Mouse (Mus musculus): ENCODE measurements at regions not wholly inside any gene's neighbourhood (a gene's known extent, or its start where the extent isn't known, plus 50 kb on each side); places are given as distances from the start of the nearest gene placed in this dataset.
"Not testable (repeated sequence)": the region's sequence is repeated elsewhere in the genome, so short reads cannot be mapped to it uniquely, and the experiment has no call there.

- no peak for DNase-seq (ENCODE audit: low read depth)
These were observed 51.8 kb upstream of the Sv2b start for GRCm38 (mm10) chr7:75360874-75361273.

- peak; percentile 82 for DNase-seq (ENCODE audit: low read depth)
These were observed 53.5 kb upstream of the Sv2b start for GRCm38 (mm10) chr7:75362541-75362940.

GRCm38 (mm10) chr7:75365480-75365879 is 56.4 kb upstream of the Sv2b start:
- no peak for DNase-seq (ENCODE audit: low read depth)

GRCm38 (mm10) chr7:75366285-75366882 is 57.3 kb upstream of the Sv2b start:
- peak; percentile 89 for DNase-seq (ENCODE audit: low read depth)

- no peak for DNase-seq (ENCODE audit: low read depth)
These were observed 59.3 kb upstream of the Sv2b start for GRCm38 (mm10) chr7:75368315-75368714.

- no peak for DNase-seq (ENCODE audit: low read depth)
These were observed 60.3 kb upstream of the Sv2b start for GRCm38 (mm10) chr7:75369366-75369765.

- peak; percentile 84 for DNase-seq (ENCODE audit: low read depth)
These were observed 61.8 kb upstream of the Sv2b start for GRCm38 (mm10) chr7:75370595-75371519.

- DNase-seq (ENCODE audit: low read depth), result peak; percentile 52
These were observed 62.4 kb upstream of the Sv2b start for GRCm38 (mm10) chr7:75371520-75371876.

GRCm38 (mm10) chr7:75371991-75372390 is 62.9 kb upstream of the Sv2b start:
- DNase-seq (ENCODE audit: low read depth), result peak; percentile 85

GRCm38 (mm10) chr7:75372892-75373444 is 63.9 kb upstream of the Sv2b start:
- DNase-seq (ENCODE audit: low read depth), result no peak

- DNase-seq (ENCODE audit: low read depth), result peak; percentile 60
These were observed 65.4 kb upstream of the Sv2b start for GRCm38 (mm10) chr7:75374506-75374905.

- DNase-seq (ENCODE audit: low read depth), result no peak
These were observed 70.5 kb upstream of the Sv2b start for GRCm38 (mm10) chr7:75379595-75379994.

- no peak for DNase-seq (ENCODE audit: low read depth)
These were observed 70.8 kb upstream of the Akap13 start for GRCm38 (mm10) chr7:75384506-75384911.

GRCm38 (mm10) chr7:75387033-75387432 is 68.3 kb upstream of the Akap13 start:
- no peak for DNase-seq (ENCODE audit: low read depth)

- no peak for DNase-seq (ENCODE audit: low read depth)
These were observed 67.4 kb upstream of the Akap13 start for GRCm38 (mm10) chr7:75387821-75388431.

- DNase-seq (ENCODE audit: low read depth), result no peak
These were observed 65.2 kb upstream of the Akap13 start for GRCm38 (mm10) chr7:75390162-75390561.

GRCm38 (mm10) chr7:75392783-75393182 is 62.6 kb upstream of the Akap13 start:
- DNase-seq (ENCODE audit: low read depth), result peak; percentile 42

GRCm38 (mm10) chr7:75393466-75393865 is 61.9 kb upstream of the Akap13 start:
- no peak for DNase-seq (ENCODE audit: low read depth)

- no peak for DNase-seq (ENCODE audit: low read depth)
These were observed 60.3 kb upstream of the Akap13 start for GRCm38 (mm10) chr7:75394866-75395580.

- DNase-seq (ENCODE audit: low read depth), result no peak
These were observed 57.8 kb upstream of the Akap13 start for GRCm38 (mm10) chr7:75397559-75397958.

- not testable (repeated sequence) for DNase-seq (ENCODE audit: low read depth)
These were observed 56.9 kb upstream of the Akap13 start for GRCm38 (mm10) chr7:75398480-75398879.

All from naive thymus-derived CD4-positive, alpha-beta T cell, adult 2 months (primary cell).